ENCODE assay signal across 10 mouse cellular contexts in genomic region chr17:34971694-34972068, GRCm38 (mm10). TPM values are rescaled to one million over a fixed set of nuclear protein-coding genes. Genes with fewer than 3 reads are reported as not detected.
A peak's percentile ranks its signal among the peaks of the same experiment; 100 is the strongest.
ATAC-seq and TF ChIP-seq lines count a peak whose summit lies in the region.
"Not testable (repeated sequence)": the region's sequence is repeated elsewhere in the genome, so short reads cannot be mapped to it uniquely, and the experiment has no call there.
"Had no signal": no experiment of that assay in that cellular context is flagged by ENCODE, and none has a peak within 500 bp of the region (broad histone marks: within the 10 kb centered on the region; RNA-seq: fewer than 3 reads in every experiment).

No protein-coding gene starts in this region.

- H3K4me1 ChIP-seq in ES-Bruce4 (ENCODE audit: control insufficient read depth, insufficient read depth, low read length); embryonic facial prominence, embryonic 15.5 days; hindbrain, embryonic 13.5 days (replicated peaks); kidney, embryonic 15.5 days; liver, embryonic 12.5 days; neural tube, embryonic 14.5 days (ENCODE audit: control insufficient read depth, insufficient read depth, low read length): not testable (repeated sequence)

- ATAC-seq in embryonic facial prominence, embryonic 15.5 days (ENCODE audit: insufficient number of reproducible peaks, low FRiP score, low TSS enrichment, low read depth), result peak; percentile 48; the same call in 1 of the 2 replicates
- peak; percentile 45 for ATAC-seq in granulocyte monocyte progenitor cell, adult 5-6 weeks (replicated peaks; ENCODE audit: poor library complexity, severe bottlenecking)
- peak; percentile 62 for ATAC-seq in hindbrain, embryonic 13.5 days (ENCODE audit: low FRiP score)
- ATAC-seq in kidney, embryonic 15.5 days (replicated peaks; ENCODE audit: low FRiP score), result peak; percentile 57
- ATAC-seq in liver, embryonic 12.5 days, result peak; percentile 39
- ATAC-seq in megakaryocyte-erythroid progenitor cell, adult 5-6 weeks (replicated peaks; ENCODE audit: low FRiP score, low TSS enrichment, poor library complexity, severe bottlenecking), result peak; percentile 59
- ATAC-seq in neural tube, embryonic 14.5 days (ENCODE audit: low read depth), result peak; percentile 62

- TF ChIP-seq POLR2A in ES-Bruce4 (IDR thresholded peaks at IDR 0.05; ENCODE audit: insufficient read depth, low read length), result not testable (repeated sequence)

- not testable (repeated sequence) for H3K36me3 ChIP-seq in ES-Bruce4 (ENCODE audit: control insufficient read depth, insufficient read depth, low read length, poor library complexity, severe bottlenecking); embryonic facial prominence, embryonic 15.5 days; hindbrain, embryonic 13.5 days; kidney, embryonic 15.5 days; liver, embryonic 12.5 days; neural tube, embryonic 14.5 days (ENCODE audit: control insufficient read depth, insufficient read depth, low read length)

- not testable (repeated sequence) for H3K27me3 ChIP-seq in ES-Bruce4 (ENCODE audit: control insufficient read depth, insufficient read depth, low read length, poor library complexity, severe bottlenecking)
- peaks cover 25% of the 10 kb centered on the region for H3K27me3 ChIP-seq in embryonic facial prominence, embryonic 15.5 days
- peaks cover 48% of the 10 kb centered on the region for H3K27me3 ChIP-seq in hindbrain, embryonic 13.5 days
- H3K27me3 ChIP-seq in kidney, embryonic 15.5 days, result peaks cover 27% of the 10 kb centered on the region
- peaks cover 71% of the 10 kb centered on the region for H3K27me3 ChIP-seq in liver, embryonic 12.5 days (replicated peaks)
- peaks cover 12% of the 10 kb centered on the region for H3K27me3 ChIP-seq in neural tube, embryonic 14.5 days (ENCODE audit: control insufficient read depth, insufficient read depth, low read length)

- WGBS in embryonic facial prominence, embryonic 15.5 days, result under 1% methylated on average over 29 of the region's 43 CpGs
- 8% methylated on average over 23 of the region's 43 CpGs for WGBS in hindbrain, embryonic 13.5 days
- 0% methylated on average over 28 of the region's 43 CpGs for WGBS in kidney, embryonic 15.5 days
- 4% methylated on average over 30 of the region's 43 CpGs for WGBS in liver, embryonic 12.5 days (ENCODE audit: insufficient replicate concordance)
- WGBS in neural tube, embryonic 14.5 days, result under 1% methylated on average over 18 of the region's 43 CpGs

- H3K27ac ChIP-seq in ES-Bruce4 (ENCODE audit: insufficient read depth, low read length); embryonic facial prominence, embryonic 15.5 days (replicated peaks); hindbrain, embryonic 13.5 days; kidney, embryonic 15.5 days; liver, embryonic 12.5 days; neural tube, embryonic 14.5 days (ENCODE audit: low read depth, low read length): not testable (repeated sequence)

- peak overlapping the region; percentile 58 for H3K4me3 ChIP-seq in ES-Bruce4 (ENCODE audit: low read depth, low read length)
- peak overlapping the region; percentile 45 for H3K4me3 ChIP-seq in embryonic facial prominence, embryonic 15.5 days (replicated peaks)
- peak overlapping the region; percentile 41 for H3K4me3 ChIP-seq in hindbrain, embryonic 13.5 days
- peak overlapping the region; percentile 43 for H3K4me3 ChIP-seq in kidney, embryonic 15.5 days (replicated peaks)
- H3K4me3 ChIP-seq in liver, embryonic 12.5 days, result peak overlapping the region; percentile 44
- H3K4me3 ChIP-seq in neural tube, embryonic 14.5 days (ENCODE audit: low read depth, low read length), result peak overlapping the region; percentile 35; the same call in 1 of the 2 replicates

- not testable (repeated sequence) for TF ChIP-seq EP300 in ES-Bruce4 (IDR thresholded peaks at IDR 0.05; ENCODE audit: insufficient read depth, low read depth, low read length)

- TF ChIP-seq CTCF in ES-Bruce4 (IDR thresholded peaks at IDR 0.05; ENCODE audit: low read depth, low read length), result not testable (repeated sequence)

- peak overlapping the region; percentile 71 for H3K4me2 ChIP-seq in embryonic facial prominence, embryonic 15.5 days (replicated peaks)
- H3K4me2 ChIP-seq in hindbrain, embryonic 13.5 days, result peak overlapping the region; percentile 58
- H3K4me2 ChIP-seq in kidney, embryonic 15.5 days, result peak overlapping the region; percentile 75
- peak overlapping the region; percentile 69 for H3K4me2 ChIP-seq in liver, embryonic 12.5 days
- H3K4me2 ChIP-seq in neural tube, embryonic 14.5 days (ENCODE audit: low read depth, low read length), result peak overlapping the region; percentile 73

- H3K9ac ChIP-seq in ES-Bruce4 (ENCODE audit: low read depth, poor library complexity, severe bottlenecking); embryonic facial prominence, embryonic 15.5 days; hindbrain, embryonic 13.5 days; kidney, embryonic 15.5 days; liver, embryonic 12.5 days; neural tube, embryonic 14.5 days (replicated peaks; ENCODE audit: low read depth, low read length): not testable (repeated sequence)

- H3K9me3 ChIP-seq in ES-Bruce4 (replicated peaks; ENCODE audit: control insufficient read depth, insufficient read depth, low read length, poor library complexity, severe bottlenecking); embryonic facial prominence, embryonic 15.5 days (replicated peaks); hindbrain, embryonic 13.5 days; kidney, embryonic 15.5 days (replicated peaks); liver, embryonic 12.5 days (replicated peaks); neural tube, embryonic 14.5 days (ENCODE audit: control insufficient read depth, low read length): not testable (repeated sequence)

RNA-seq across cellular contexts. Expression of gene Hspa1a, which starts 0.3 kb away (rescaled TPM):
- 1.9 and 2.5 TPM in 2 replicates for polyA plus RNA-seq in ES-Bruce4 (2011; ENCODE audit: insufficient read depth, insufficient read length, low read depth, missing spikeins)
- 19.5 and 19.7 TPM in 2 replicates for polyA plus RNA-seq in embryonic facial prominence, embryonic 15.5 days (2015; fragmentation: Nextera tagmentation; extraction: Ambion mirVana)
- 5.5 and 6.2 TPM in 2 replicates for total RNA-seq in granulocyte monocyte progenitor cell, adult 5-6 weeks (2014; fragmentation: Nextera tagmentation)
- 45.2 and 49.0 TPM in 2 replicates for total RNA-seq in granulocyte monocyte progenitor cell, adult 5-6 weeks (2017)
- 4.0 and 4.6 TPM in 2 replicates for polyA plus RNA-seq in hindbrain, embryonic 13.5 days (2015; fragmentation: Nextera tagmentation; extraction: Ambion mirVana)
- polyA plus RNA-seq in kidney, embryonic 15.5 days (2015; fragmentation: Nextera tagmentation; extraction: Ambion mirVana), result 7.8 and 8.4 TPM in 2 replicates
- polyA plus RNA-seq in liver, embryonic 12.5 days (2016; fragmentation: Nextera tagmentation; extraction: Ambion mirVana), result 2.8 and 5.0 TPM in 2 replicates
- total RNA-seq in megakaryocyte-erythroid progenitor cell, adult 5-6 weeks (2014; fragmentation: Nextera tagmentation), result 6.5 and 10.1 TPM in 2 replicates
- 30.2 and 43.3 TPM in 2 replicates for total RNA-seq in megakaryocyte-erythroid progenitor cell, adult 5-6 weeks (2017)
- 7.0 and 7.6 TPM in 2 replicates for polyA plus RNA-seq in neural tube, embryonic 14.5 days (2014; fragmentation: Nextera tagmentation; extraction: Ambion mirVana)

RNA-seq across cellular contexts. Expression of gene Hspa1l, which starts 0.8 kb away (rescaled TPM):
- 0.25 TPM in 1 of 2 replicates, not detected in the other for polyA plus RNA-seq in ES-Bruce4 (2011; ENCODE audit: insufficient read depth, insufficient read length, low read depth, missing spikeins)
- polyA plus RNA-seq in embryonic facial prominence, embryonic 15.5 days (2015; fragmentation: Nextera tagmentation; extraction: Ambion mirVana), result 0.71 and 0.77 TPM in 2 replicates
- not detected in 2 replicates for total RNA-seq in granulocyte monocyte progenitor cell, adult 5-6 weeks (2014; fragmentation: Nextera tagmentation)
- 0.09 TPM in 1 of 2 replicates, not detected in the other for total RNA-seq in granulocyte monocyte progenitor cell, adult 5-6 weeks (2017)
- 0.85 and 1.1 TPM in 2 replicates for polyA plus RNA-seq in hindbrain, embryonic 13.5 days (2015; fragmentation: Nextera tagmentation; extraction: Ambion mirVana)
- polyA plus RNA-seq in kidney, embryonic 15.5 days (2015; fragmentation: Nextera tagmentation; extraction: Ambion mirVana), result 0.81 and 1.6 TPM in 2 replicates
- 0.38 and 0.49 TPM in 2 replicates for polyA plus RNA-seq in liver, embryonic 12.5 days (2016; fragmentation: Nextera tagmentation; extraction: Ambion mirVana)
- total RNA-seq in megakaryocyte-erythroid progenitor cell, adult 5-6 weeks (2014; fragmentation: Nextera tagmentation), result not detected in 2 replicates
- not detected in 2 replicates for total RNA-seq in megakaryocyte-erythroid progenitor cell, adult 5-6 weeks (2017)
- 1.6 and 2.8 TPM in 2 replicates for polyA plus RNA-seq in neural tube, embryonic 14.5 days (2014; fragmentation: Nextera tagmentation; extraction: Ambion mirVana)

RNA-seq across cellular contexts. Expression of gene Gm20481, which starts 2.0 kb away (rescaled TPM):
- not detected in 2 replicates for polyA plus RNA-seq in ES-Bruce4 (2011; ENCODE audit: insufficient read depth, insufficient read length, low read depth, missing spikeins)
- polyA plus RNA-seq in embryonic facial prominence, embryonic 15.5 days (2015; fragmentation: Nextera tagmentation; extraction: Ambion mirVana), result not detected in 2 replicates
- not detected in 2 replicates for total RNA-seq in granulocyte monocyte progenitor cell, adult 5-6 weeks (2014; fragmentation: Nextera tagmentation)
- total RNA-seq in granulocyte monocyte progenitor cell, adult 5-6 weeks (2017), result 0.34 and 1.4 TPM in 2 replicates
- polyA plus RNA-seq in hindbrain, embryonic 13.5 days (2015; fragmentation: Nextera tagmentation; extraction: Ambion mirVana), result not detected in 2 replicates
- not detected in 2 replicates for polyA plus RNA-seq in kidney, embryonic 15.5 days (2015; fragmentation: Nextera tagmentation; extraction: Ambion mirVana)
- polyA plus RNA-seq in liver, embryonic 12.5 days (2016; fragmentation: Nextera tagmentation; extraction: Ambion mirVana), result 0.73 TPM in 1 of 2 replicates, not detected in the other
- total RNA-seq in megakaryocyte-erythroid progenitor cell, adult 5-6 weeks (2014; fragmentation: Nextera tagmentation), result not detected in 2 replicates
- total RNA-seq in megakaryocyte-erythroid progenitor cell, adult 5-6 weeks (2017), result not detected in 2 replicates
- polyA plus RNA-seq in neural tube, embryonic 14.5 days (2014; fragmentation: Nextera tagmentation; extraction: Ambion mirVana), result not detected in 2 replicates
- total RNA-seq: left cerebral cortex, postnatal 4 days; monocyte, adult 5-6 weeks had no signal

RNA-seq across cellular contexts. Expression of gene Lsm2, which starts 10.0 kb away (rescaled TPM):
- 163 and 166 TPM in 2 replicates for polyA plus RNA-seq in ES-Bruce4 (2011; ENCODE audit: insufficient read depth, insufficient read length, low read depth, missing spikeins)
- polyA plus RNA-seq in embryonic facial prominence, embryonic 15.5 days (2015; fragmentation: Nextera tagmentation; extraction: Ambion mirVana), result 163 and 173 TPM in 2 replicates
- 129 and 305 TPM in 2 replicates for total RNA-seq in granulocyte monocyte progenitor cell, adult 5-6 weeks (2014; fragmentation: Nextera tagmentation)
- 42.0 and 71.6 TPM in 2 replicates for total RNA-seq in granulocyte monocyte progenitor cell, adult 5-6 weeks (2017)
- polyA plus RNA-seq in hindbrain, embryonic 13.5 days (2015; fragmentation: Nextera tagmentation; extraction: Ambion mirVana), result 112 and 117 TPM in 2 replicates
- 229 and 231 TPM in 2 replicates for polyA plus RNA-seq in kidney, embryonic 15.5 days (2015; fragmentation: Nextera tagmentation; extraction: Ambion mirVana)
- 202 and 215 TPM in 2 replicates for polyA plus RNA-seq in liver, embryonic 12.5 days (2016; fragmentation: Nextera tagmentation; extraction: Ambion mirVana)
- 269 and 281 TPM in 2 replicates for total RNA-seq in megakaryocyte-erythroid progenitor cell, adult 5-6 weeks (2014; fragmentation: Nextera tagmentation)
- 34.8 and 79.7 TPM in 2 replicates for total RNA-seq in megakaryocyte-erythroid progenitor cell, adult 5-6 weeks (2017)
- polyA plus RNA-seq in neural tube, embryonic 14.5 days (2014; fragmentation: Nextera tagmentation; extraction: Ambion mirVana), result 89.1 and 89.5 TPM in 2 replicates

RNA-seq across cellular contexts. Expression of gene Hspa1b, which starts 12.6 kb away (rescaled TPM):
- polyA plus RNA-seq in ES-Bruce4 (2011; ENCODE audit: insufficient read depth, insufficient read length, low read depth, missing spikeins), result 2.6 and 3.0 TPM in 2 replicates
- 2.2 and 3.4 TPM in 2 replicates for polyA plus RNA-seq in embryonic facial prominence, embryonic 15.5 days (2015; fragmentation: Nextera tagmentation; extraction: Ambion mirVana)
- 11.4 and 13.9 TPM in 2 replicates for total RNA-seq in granulocyte monocyte progenitor cell, adult 5-6 weeks (2014; fragmentation: Nextera tagmentation)
- 67.7 and 68.3 TPM in 2 replicates for total RNA-seq in granulocyte monocyte progenitor cell, adult 5-6 weeks (2017)
- 0.26 and 0.32 TPM in 2 replicates for polyA plus RNA-seq in hindbrain, embryonic 13.5 days (2015; fragmentation: Nextera tagmentation; extraction: Ambion mirVana)
- polyA plus RNA-seq in kidney, embryonic 15.5 days (2015; fragmentation: Nextera tagmentation; extraction: Ambion mirVana), result 0.49 and 0.53 TPM in 2 replicates
- 0.11 and 0.21 TPM in 2 replicates for polyA plus RNA-seq in liver, embryonic 12.5 days (2016; fragmentation: Nextera tagmentation; extraction: Ambion mirVana)
- 13.6 and 28.5 TPM in 2 replicates for total RNA-seq in megakaryocyte-erythroid progenitor cell, adult 5-6 weeks (2014; fragmentation: Nextera tagmentation)
- 62.5 and 83.5 TPM in 2 replicates for total RNA-seq in megakaryocyte-erythroid progenitor cell, adult 5-6 weeks (2017)
- 0.27 and 0.35 TPM in 2 replicates for polyA plus RNA-seq in neural tube, embryonic 14.5 days (2014; fragmentation: Nextera tagmentation; extraction: Ambion mirVana)
